Mouse (Mus musculus) midbrain, postnatal 0 days (tissue): ENCODE measurements around the gene Rps15a. TPM values are rescaled to one million over a fixed set of nuclear protein-coding genes. Genes with fewer than 3 reads are reported as not detected.

Experiments
- ATAC-seq: fragments of 200-750 bp; cut with Nextera tagmentation; 2 replicates; pipeline ENCODE4 v1.8.0; 2017; ENCODE audit warnings: moderate number of reproducible peaks, mild to moderate bottlenecking, moderate TSS enrichment, moderate library complexity; ENCODE audit not compliant: low FRiP score
- DNase-seq: peaks from one replicate; pipeline ENCODE4 v3.0.0-alpha.2; 2015; ENCODE audit warnings: low spot score
- H3K27ac ChIP-seq: fragments of 300-500 bp; sonication (generic); 2 replicates; pipeline ENCODE4 v1.5.1; 2014; ENCODE audit warnings: low read depth, mild to moderate bottlenecking, low read length, mixed read lengths
- H3K27me3 ChIP-seq: fragments of 300-500 bp; sonication (generic); 2 replicates; pipeline ENCODE4 v1.6.1; 2014; ENCODE audit warnings: low read length, control low read depth, mixed read lengths; ENCODE audit not compliant: insufficient read depth
- H3K36me3 ChIP-seq: fragments of 300-500 bp; sonication (generic); 2 replicates; pipeline ENCODE4 v1.6.1; 2014; ENCODE audit warnings: low read length, control low read depth, mixed read lengths; ENCODE audit not compliant: insufficient read depth
- H3K4me1 ChIP-seq: fragments of 300-500 bp; sonication (generic); 2 replicates; pipeline ENCODE4 v1.6.1; 2014; ENCODE audit warnings: mild to moderate bottlenecking, control low read depth, antibody characterized with exemption, low read length, mixed read lengths; ENCODE audit not compliant: insufficient read depth
- H3K4me2 ChIP-seq: fragments of 300-500 bp; sonication (generic); 2 replicates; pipeline ENCODE4 v1.6.1; 2014; ENCODE audit warnings: low read depth, mild to moderate bottlenecking, low read length, mixed read lengths; ENCODE audit not compliant: poor library complexity, severe bottlenecking
- H3K4me3 ChIP-seq: fragments of 300-500 bp; sonication (generic); 2 replicates; pipeline ENCODE4 v1.5.1; 2014; ENCODE audit warnings: low read depth, mild to moderate bottlenecking, low read length, moderate library complexity
- H3K9ac ChIP-seq: fragments of 300-500 bp; sonication (generic); replicated peaks from 2 replicates; pipeline ENCODE4 v1.6.1; 2014; ENCODE audit warnings: mild to moderate bottlenecking, low read length, moderate library complexity, mixed read lengths; ENCODE audit not compliant: poor library complexity, severe bottlenecking
- H3K9me3 ChIP-seq: fragments of 300-500 bp; sonication (generic); 2 replicates; pipeline ENCODE4 v1.6.1; 2016; ENCODE audit warnings: low read length, control low read depth
- CTCF ChIP-seq: IDR thresholded peaks from 2 replicates; pipeline ENCODE4 v1.5.1; 2016; ENCODE audit warnings: antibody characterized with exemption, mild to moderate bottlenecking
- WGBS: fragments of 180-500 bp; shearing (Covaris S2); extraction: QIAGEN DNeasy Blood & Tissue Kit; methylation state at CpG from one replicate; pipeline ENCODE4 v1.1.7; 2014; 5-methylcytosine and 5-hydroxymethylcytosine counted together
- polyA plus RNA-seq: library from polyadenylated mRNA; unstranded; fragments of >200 nt; fragmentation: Nextera tagmentation; extraction: Ambion mirVana; gene quantifications from 2 replicates; pipeline ENCODE4 v1.2.1, GENCODE M21; 2015
- total RNA-seq: library from RNA; depleted of rRNA; stranded (reverse); fragments of >200 nt; gene quantifications from 2 replicates; pipeline ENCODE4 v1.2.3, GENCODE M21; 2014

Gene Rps15a
- total and polyA plus RNA-seq, 2 experiments from 2014 or later = 242 to 322 TPM

GRCm38 (mm10) chr7:118125736-118126135 is 9.7 kb upstream of the Rps15a start:
- Histone ChIP-seq H3K27me3 (no peaks in the 10 kb centered on the region), H3K4me3 (no peak overlapping the region), H3K4me1 (peaks cover 10% of the 10 kb centered on the region; the same call in 1 of the 2 replicates)

GRCm38 (mm10) chr7:118123512-118124411 is 7.8 kb upstream of the Rps15a start:
- DNase-seq = no peak
- no peaks in the 10 kb centered on the region for H3K9me3 ChIP-seq
- H3K4me3 ChIP-seq = no peak overlapping the region
- TF ChIP-seq CTCF = no peak
- peaks cover 29% of the 10 kb centered on the region for H3K36me3 ChIP-seq
- H3K27me3 ChIP-seq = no peaks in the 10 kb centered on the region
- H3K4me1 ChIP-seq = 0 out of 2 replicates have a peak, but pooled peaks cover 5% of the 10 kb centered on the region
- ATAC-seq = no peak
- 95% methylated on average over 4 of the region's 4 CpGs for WGBS
- H3K27ac ChIP-seq = no peak overlapping the region
- H3K4me2 ChIP-seq = no peak overlapping the region
- no peak overlapping the region for H3K9ac ChIP-seq

More at GRCm38 (mm10) chr7:118125736-118126135, 9.7 kb upstream of the Rps15a start:
- TF ChIP-seq CTCF = no peak
- no peak for ATAC-seq
- no peaks in the 10 kb centered on the region for H3K9me3 ChIP-seq
- H3K36me3 ChIP-seq = peaks cover 12% of the 10 kb centered on the region
- no peak overlapping the region for H3K27ac ChIP-seq
- no peak for DNase-seq
- H3K9ac ChIP-seq = no peak overlapping the region
- H3K4me2 ChIP-seq = no peak overlapping the region

GRCm38 (mm10) chr7:118122235-118122634 is 6.2 kb upstream of the Rps15a start:
- no peaks in the 10 kb centered on the region for H3K4me1 ChIP-seq
- no peak overlapping the region for H3K4me2 ChIP-seq
- H3K9me3 ChIP-seq = no peaks in the 10 kb centered on the region
- no peak overlapping the region for H3K4me3 ChIP-seq
- H3K27ac ChIP-seq = no peak overlapping the region
- no peaks in the 10 kb centered on the region for H3K27me3 ChIP-seq
- no peak for ATAC-seq
- peaks cover 29% of the 10 kb centered on the region for H3K36me3 ChIP-seq
- no peak overlapping the region for H3K9ac ChIP-seq
- no peak for TF ChIP-seq CTCF
- no peak for DNase-seq
- whole genome bisulfite sequencing = 96% methylated on average over 7 of the region's 7 CpGs

GRCm38 (mm10) chr7:118120654-118121053 is 4.7 kb upstream of the Rps15a start:
- WGBS = 78% methylated on average over 1 of the region's 1 CpGs
- H3K9ac ChIP-seq = no peak overlapping the region
- H3K4me2 ChIP-seq = no peak overlapping the region
- no peak overlapping the region for H3K27ac ChIP-seq
- peaks cover 29% of the 10 kb centered on the region for H3K36me3 ChIP-seq
- no peak overlapping the region for H3K4me3 ChIP-seq
- no peak for ATAC-seq
- H3K4me1 ChIP-seq = no peaks in the 10 kb centered on the region
- no peaks in the 10 kb centered on the region for H3K9me3 ChIP-seq
- no peak for TF ChIP-seq CTCF
- H3K27me3 ChIP-seq = no peaks in the 10 kb centered on the region
- no peak for DNase-seq

GRCm38 (mm10) chr7:118119946-118120345 is 4.0 kb upstream of the Rps15a start:
- TF ChIP-seq CTCF = no peak
- Histone ChIP-seq H3K27ac (no peak overlapping the region), H3K36me3 (peaks cover 29% of the 10 kb centered on the region), H3K4me3 (no peak overlapping the region), H3K27me3 (no peaks in the 10 kb centered on the region), H3K9me3 (no peaks in the 10 kb centered on the region), H3K9ac (no peak overlapping the region), H3K4me2 (no peak overlapping the region), H3K4me1 (no peaks in the 10 kb centered on the region)
- DNase-seq (no peak), ATAC-seq (no peak)
- 88% methylated on average over 5 of the region's 5 CpGs for WGBS

- no peak overlapping the region for H3K9ac ChIP-seq
- ATAC-seq (no peak), DNase-seq (no peak)
- no peak overlapping the region for H3K27ac ChIP-seq
- no peak for TF ChIP-seq CTCF
- H3K4me1 ChIP-seq = no peaks in the 10 kb centered on the region
- H3K9me3 ChIP-seq = no peaks in the 10 kb centered on the region
- WGBS = 33% methylated on average over 2 of the region's 2 CpGs
- H3K4me2 ChIP-seq = no peak overlapping the region
- H3K27me3 ChIP-seq = no peaks in the 10 kb centered on the region
- peaks cover 26% of the 10 kb centered on the region for H3K36me3 ChIP-seq
- no peak overlapping the region for H3K4me3 ChIP-seq
Observed at GRCm38 (mm10) chr7:118119142-118119541, 3.2 kb upstream of the Rps15a start.
